Mouse (Mus musculus) retina, adult 2 months (tissue): ENCODE results near the gene Taf4.

Experiments used
- DNase-seq: peaks from one replicate; pipeline ENCODE4 v3.0.0-alpha.2; 2012; ENCODE audit warnings: low read depth, low spot score

Gene Taf4

DNA sequence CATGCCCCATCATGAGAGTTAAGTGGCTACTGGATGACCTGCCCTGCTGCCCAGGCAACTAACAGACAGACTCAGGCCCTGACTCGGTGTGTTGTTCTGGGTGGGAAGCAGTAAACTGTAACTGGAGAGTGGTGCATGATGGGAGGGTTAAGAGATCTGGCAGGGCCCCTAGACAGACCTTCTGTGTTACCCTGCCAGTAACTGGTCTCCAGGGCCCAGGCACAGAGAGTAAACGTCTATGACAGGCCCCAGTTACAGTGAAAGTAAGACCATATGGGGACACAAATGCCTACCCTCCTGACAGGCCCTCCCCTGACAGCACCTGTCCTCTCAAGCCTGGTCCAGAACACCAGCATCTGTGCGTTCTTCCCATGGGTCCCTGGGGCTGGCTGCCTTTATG is 113.8 kb downstream of the Taf4 start:
- DNase-seq, result no peak
